Mouse (Mus musculus): ENCODE measurements at regions not wholly inside any gene's neighbourhood (a gene's known extent, or its start where the extent isn't known, plus 50 kb on each side); places are given as distances from the start of the nearest gene placed in this dataset.

- TF ChIP-seq CTCF (IDR thresholded peaks at IDR 0.05; ENCODE audit: insufficient read depth, low read length) (no peak), POLR2A (IDR thresholded peaks at IDR 0.05; ENCODE audit: borderline replicate concordance, extremely low read depth, low read depth, low read length) (no peak)
Measured at GRCm38 (mm10) chr2:92521527-92521926, 61.2 kb upstream of the Slc35c1 start.

Measured in lung, adult 2 months (tissue).